ENCODE assay signal across 7 mouse cellular contexts in the genomic region with DNA sequence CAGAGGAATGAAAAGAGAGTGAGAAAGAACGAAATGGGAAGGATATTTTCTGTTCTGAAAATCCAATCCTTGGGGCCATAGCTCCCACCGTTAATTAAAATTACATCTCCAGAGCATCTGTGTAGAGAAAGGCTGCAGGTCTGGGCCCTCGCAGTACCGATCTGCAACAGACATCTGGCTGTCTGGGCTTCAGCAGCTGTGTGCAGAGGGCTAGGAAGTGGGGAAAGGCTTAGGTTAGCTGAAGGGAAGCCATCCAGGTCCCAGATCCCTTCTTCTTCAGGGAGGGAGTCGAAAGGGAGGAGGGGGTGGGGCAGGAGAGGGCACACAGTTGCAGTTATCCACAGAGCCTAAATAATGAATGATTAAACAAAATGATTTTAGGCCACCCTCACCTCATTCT. TPM values are rescaled to one million over a fixed set of nuclear protein-coding genes. Genes with fewer than 3 reads are reported as not detected.
A peak's percentile ranks its signal among the peaks of the same experiment; 100 is the strongest.
DNase-seq lines count a peak whose midpoint lies in the region; ATAC-seq lines count a peak whose summit lies in the region.

No protein-coding gene starts in this region.

- no peaks in the 10 kb centered on the region for H3K36me3 ChIP-seq in lung, embryonic 15.5 days
- H3K36me3 ChIP-seq in forebrain, embryonic 11.5 days (ENCODE audit: control insufficient read depth, insufficient read depth, low read length) = no peaks in the 10 kb centered on the region
- H3K36me3 ChIP-seq in intestine, embryonic 14.5 days (ENCODE audit: control insufficient read depth, insufficient read depth, low read length) = no peaks in the 10 kb centered on the region
- no peaks in the 10 kb centered on the region for H3K36me3 ChIP-seq in neural tube, embryonic 14.5 days (ENCODE audit: control insufficient read depth, insufficient read depth, low read length)

- H3K27me3 ChIP-seq in lung, embryonic 15.5 days = peaks cover 13% of the 10 kb centered on the region
- H3K27me3 ChIP-seq in forebrain, embryonic 11.5 days (ENCODE audit: control insufficient read depth, insufficient read depth, low read length) = no peaks in the 10 kb centered on the region
- no peaks in the 10 kb centered on the region for H3K27me3 ChIP-seq in intestine, embryonic 14.5 days (replicated peaks; ENCODE audit: control insufficient read depth, insufficient read depth, low read length)
- H3K27me3 ChIP-seq in neural tube, embryonic 14.5 days (ENCODE audit: control insufficient read depth, insufficient read depth, low read length) = no peaks in the 10 kb centered on the region

- peak overlapping the region; percentile 58 for H3K4me3 ChIP-seq in lung, embryonic 15.5 days
- peak overlapping the region; percentile 50 for H3K4me3 ChIP-seq in forebrain, embryonic 11.5 days (ENCODE audit: low read depth, low read length)
- H3K4me3 ChIP-seq in intestine, embryonic 14.5 days (ENCODE audit: low read depth, low read length) = peak overlapping the region; percentile 70
- peak overlapping the region; percentile 41 for H3K4me3 ChIP-seq in neural tube, embryonic 14.5 days (ENCODE audit: low read depth, low read length)

- DNase-seq in lung, postnatal 14 days = no peak
- no peak for DNase-seq in forebrain, embryonic 11.5 days (ENCODE audit: low spot score)
- no peak for DNase-seq in intestine, embryonic 14.5 days (ENCODE audit: low spot score)
- DNase-seq in ovary, adult 18-20 months (ENCODE audit: low spot score) = no peak
- no peak for DNase-seq in spleen, postnatal 4 days (ENCODE audit: low spot score in 2 of 2)

- H3K4me2 ChIP-seq in lung, embryonic 15.5 days = peak overlapping the region; percentile 85
- H3K4me2 ChIP-seq in forebrain, embryonic 11.5 days (ENCODE audit: low read depth, low read length, severe bottlenecking) = peak overlapping the region; percentile 83
- H3K4me2 ChIP-seq in intestine, embryonic 14.5 days (ENCODE audit: low read length) = peak overlapping the region; percentile 50
- H3K4me2 ChIP-seq in neural tube, embryonic 14.5 days (ENCODE audit: low read depth, low read length) = peak overlapping the region; percentile 89

- no peak for ATAC-seq in lung, embryonic 15.5 days (ENCODE audit: borderline replicate concordance, extremely low read depth, low FRiP score, low TSS enrichment)
- ATAC-seq in forebrain, embryonic 11.5 days (replicated peaks; ENCODE audit: low FRiP score) = peak; percentile 49
- ATAC-seq in intestine, embryonic 14.5 days (replicated peaks; ENCODE audit: low FRiP score, low TSS enrichment, low read depth) = peak; percentile 28
- peak; percentile 74 for ATAC-seq in neural tube, embryonic 14.5 days (ENCODE audit: low read depth)

- no peaks in the 10 kb centered on the region for H3K9me3 ChIP-seq in lung, embryonic 15.5 days
- no peaks in the 10 kb centered on the region for H3K9me3 ChIP-seq in forebrain, embryonic 11.5 days (ENCODE audit: control insufficient read depth, low read length)
- H3K9me3 ChIP-seq in intestine, embryonic 14.5 days (ENCODE audit: control insufficient read depth, low read length) = no peaks in the 10 kb centered on the region
- H3K9me3 ChIP-seq in neural tube, embryonic 14.5 days (ENCODE audit: control insufficient read depth, low read length) = no peaks in the 10 kb centered on the region

- peaks cover 11% of the 10 kb centered on the region for H3K4me1 ChIP-seq in lung, embryonic 15.5 days
- H3K4me1 ChIP-seq in forebrain, embryonic 11.5 days (replicated peaks; ENCODE audit: control insufficient read depth, insufficient read depth, low read length) = peaks cover 4% of the 10 kb centered on the region; the same call in 1 of the 2 replicates
- H3K4me1 ChIP-seq in intestine, embryonic 14.5 days (replicated peaks; ENCODE audit: control insufficient read depth, insufficient read depth, low read length) = peaks cover 3% of the 10 kb centered on the region; the same call in 1 of the 2 replicates
- peaks cover 14% of the 10 kb centered on the region for H3K4me1 ChIP-seq in neural tube, embryonic 14.5 days (ENCODE audit: control insufficient read depth, insufficient read depth, low read length)

- no peak overlapping the region for H3K27ac ChIP-seq in lung, embryonic 15.5 days
- H3K27ac ChIP-seq in forebrain, embryonic 11.5 days (ENCODE audit: low read depth, low read length) = no peak overlapping the region
- no peak overlapping the region for H3K27ac ChIP-seq in intestine, embryonic 14.5 days (ENCODE audit: low read depth)
- peak overlapping the region; percentile 84 for H3K27ac ChIP-seq in neural tube, embryonic 14.5 days (ENCODE audit: low read depth, low read length)

- WGBS in lung, embryonic 15.5 days = 6% methylated on average over 5 of the region's 5 CpGs
- 5% methylated on average over 5 of the region's 5 CpGs for WGBS in forebrain, embryonic 11.5 days
- 5% methylated on average over 5 of the region's 5 CpGs for WGBS in intestine, embryonic 14.5 days
- WGBS in neural tube, embryonic 14.5 days = 3% methylated on average over 5 of the region's 5 CpGs

- H3K9ac ChIP-seq in lung, embryonic 15.5 days = no peak overlapping the region
- peak overlapping the region; percentile 55 for H3K9ac ChIP-seq in forebrain, embryonic 11.5 days (ENCODE audit: low read length)
- 0 out of 2 replicates have a peak overlapping the region, but pooled peaks have one; percentile 58 for H3K9ac ChIP-seq in intestine, embryonic 14.5 days (ENCODE audit: low read length)
- H3K9ac ChIP-seq in neural tube, embryonic 14.5 days (replicated peaks; ENCODE audit: low read depth, low read length) = peak overlapping the region; percentile 73

RNA-seq across cellular contexts. Expression of gene Tmem169, which starts 0.4 kb away (rescaled TPM):
- polyA plus RNA-seq in lung, embryonic 15.5 days (2015; fragmentation: Nextera tagmentation; extraction: Ambion mirVana) = 0.76 and 1.5 TPM in 2 replicates
- polyA plus RNA-seq in forebrain, embryonic 11.5 days (2014; fragmentation: Nextera tagmentation; extraction: Ambion mirVana) = 11.9 and 12.4 TPM in 2 replicates
- 4.2 TPM in 2 replicates for polyA plus RNA-seq in intestine, embryonic 14.5 days (2014; fragmentation: Nextera tagmentation; extraction: Ambion mirVana)
- polyA plus RNA-seq in neural tube, embryonic 14.5 days (2014; fragmentation: Nextera tagmentation; extraction: Ambion mirVana) = 35.2 and 35.5 TPM in 2 replicates

RNA-seq across cellular contexts. Expression of gene Pecr, which starts 0.4 kb away (rescaled TPM):
- polyA plus RNA-seq in lung, embryonic 15.5 days (2015; fragmentation: Nextera tagmentation; extraction: Ambion mirVana) = 23.0 and 24.8 TPM in 2 replicates
- polyA plus RNA-seq in forebrain, embryonic 11.5 days (2014; fragmentation: Nextera tagmentation; extraction: Ambion mirVana) = 14.5 and 16.8 TPM in 2 replicates
- 41.3 and 46.1 TPM in 2 replicates for polyA plus RNA-seq in intestine, embryonic 14.5 days (2014; fragmentation: Nextera tagmentation; extraction: Ambion mirVana)
- 7.6 and 8.5 TPM in 2 replicates for polyA plus RNA-seq in neural tube, embryonic 14.5 days (2014; fragmentation: Nextera tagmentation; extraction: Ambion mirVana)

RNA-seq across cellular contexts. Expression of gene Xrcc5, which starts 22.7 kb away (rescaled TPM):
- polyA plus RNA-seq in lung, embryonic 15.5 days (2015; fragmentation: Nextera tagmentation; extraction: Ambion mirVana) = 35.4 and 36.0 TPM in 2 replicates
- polyA plus RNA-seq in forebrain, embryonic 11.5 days (2014; fragmentation: Nextera tagmentation; extraction: Ambion mirVana) = 51.9 and 53.3 TPM in 2 replicates
- 41.0 and 47.8 TPM in 2 replicates for polyA plus RNA-seq in intestine, embryonic 14.5 days (2014; fragmentation: Nextera tagmentation; extraction: Ambion mirVana)
- 17.1 and 20.7 TPM in 2 replicates for polyA plus RNA-seq in neural tube, embryonic 14.5 days (2014; fragmentation: Nextera tagmentation; extraction: Ambion mirVana)
